Mouse (Mus musculus) heart, postnatal 0 days (tissue): ENCODE results near the gene Tarsl2. TPM values are rescaled to one million over a fixed set of nuclear protein-coding genes. Genes with fewer than 3 reads are reported as not detected.

ENCODE experiments used
- ATAC-seq: fragments of 200-750 bp; cut with Nextera tagmentation; 2 replicates; pipeline ENCODE4 v1.8.0; 2017; ENCODE audit warnings: low read depth, moderate number of reproducible peaks, moderate library complexity; ENCODE audit not compliant: insufficient read depth
- DNase-seq: peaks from one replicate; pipeline ENCODE4 v3.0.0-alpha.2; 2016; ENCODE audit warnings: low spot score
- H3K27ac ChIP-seq: fragments of 300-500 bp; sonication (generic); 2 replicates; pipeline ENCODE4 v1.5.1; 2014; ENCODE audit warnings: low read depth, mild to moderate bottlenecking
- H3K27me3 ChIP-seq: fragments of 300-500 bp; sonication (generic); 2 replicates; pipeline ENCODE4 v1.6.1; 2014; ENCODE audit warnings: low read length, mixed read lengths; ENCODE audit not compliant: control insufficient read depth, insufficient read depth
- H3K36me3 ChIP-seq: fragments of 300-500 bp; sonication (generic); replicated peaks from 2 replicates; pipeline ENCODE4 v1.6.1; 2014; ENCODE audit warnings: low read length, mixed read lengths; ENCODE audit not compliant: control insufficient read depth, insufficient read depth
- H3K4me1 ChIP-seq: fragments of 300-500 bp; sonication (generic); 2 replicates; pipeline ENCODE4 v1.6.1; 2014; ENCODE audit warnings: antibody characterized with exemption; ENCODE audit not compliant: control insufficient read depth, insufficient read depth
- H3K4me2 ChIP-seq: fragments of 300-500 bp; sonication (generic); 2 replicates; pipeline ENCODE4 v1.6.1; 2014; ENCODE audit warnings: low read depth, mild to moderate bottlenecking, low read length, moderate library complexity
- H3K4me3 ChIP-seq: fragments of 300-500 bp; sonication (generic); 2 replicates; pipeline ENCODE4 v1.5.1; 2014; ENCODE audit warnings: low read depth, low read length
- H3K9ac ChIP-seq: fragments of 300-500 bp; sonication (generic); replicated peaks from 2 replicates; pipeline ENCODE4 v1.6.1; 2014; ENCODE audit warnings: low read depth, low read length, mixed read lengths
- H3K9me3 ChIP-seq: fragments of 300-500 bp; sonication (generic); replicated peaks from 2 replicates; pipeline ENCODE4 v1.6.1; 2016; ENCODE audit warnings: low read length; ENCODE audit not compliant: control insufficient read depth
- CTCF ChIP-seq: IDR thresholded peaks from 2 replicates; pipeline ENCODE4 v1.5.1; 2016; ENCODE audit warnings: antibody characterized with exemption, control low read depth, low read depth
- EP300 ChIP-seq: IDR thresholded peaks from 2 replicates; pipeline ENCODE4 v1.6.1; 2016; ENCODE audit warnings: antibody characterized with exemption, low read depth
- whole genome bisulfite sequencing: fragments of 180-500 bp; shearing (Covaris S2); extraction: QIAGEN DNeasy Blood & Tissue Kit; methylation state at CpG from one replicate; pipeline ENCODE4 v1.1.7; 2014; 5-methylcytosine and 5-hydroxymethylcytosine counted together
- polyA plus RNA-seq: library from polyadenylated mRNA; unstranded; fragments of >200 nt; fragmentation: Nextera tagmentation; extraction: Ambion mirVana; gene quantifications from 2 replicates; pipeline ENCODE4 v1.2.1, GENCODE M21; 2015
- total RNA-seq: library from RNA; depleted of rRNA; stranded (reverse); fragments of >200 nt; gene quantifications from 2 replicates; pipeline ENCODE4 v1.2.3, GENCODE M21; 2014; ENCODE audit warnings: low replicate concordance

Tarsl2 gene
- total and polyA plus RNA-seq, 2 experiments from 2014 or later, result 15.8 to 17.6 TPM

GRCm38 (mm10) chr7:65691929-65692605 is 47.4 kb downstream of the Tarsl2 start:
- Histone ChIP-seq H3K9ac (no peak overlapping the region), H3K27me3 (no peaks in the 10 kb centered on the region), H3K4me1 (peaks cover 6% of the 10 kb centered on the region; the same call in 1 of the 2 replicates), H3K36me3 (peaks cover 29% of the 10 kb centered on the region), H3K4me2 (no peak overlapping the region), H3K27ac (no peak overlapping the region), H3K9me3 (no peaks in the 10 kb centered on the region), H3K4me3 (no peak overlapping the region)
- TF ChIP-seq CTCF (no peak), EP300 (no peak)
- DNase-seq, result no peak
- WGBS, result 80% methylated on average over 8 of the region's 8 CpGs
- no peak for ATAC-seq

GRCm38 (mm10) chr7:65692883-65693282 is 48.2 kb downstream of the Tarsl2 start:
- H3K9ac ChIP-seq, result peak overlapping the region; percentile 74
- peak; percentile 45 for ATAC-seq
- H3K4me2 ChIP-seq, result peak overlapping the region; percentile 70
- whole genome bisulfite sequencing, result 2% methylated on average over 10 of the region's 10 CpGs
- peaks cover 6% of the 10 kb centered on the region; the same call in 1 of the 2 replicates for H3K4me1 ChIP-seq
- peaks cover 34% of the 10 kb centered on the region for H3K36me3 ChIP-seq
- peak overlapping the region; percentile 64 for H3K27ac ChIP-seq
- H3K4me3 ChIP-seq, result peak overlapping the region; percentile 77
- TF ChIP-seq CTCF (no peak), EP300 (no peak)
- no peak for DNase-seq
- no peaks in the 10 kb centered on the region for H3K9me3 ChIP-seq
- no peaks in the 10 kb centered on the region for H3K27me3 ChIP-seq

GRCm38 (mm10) chr7:65693301-65693821 is 48.7 kb downstream of the Tarsl2 start:
- no peaks in the 10 kb centered on the region for H3K27me3 ChIP-seq

GRCm38 (mm10) chr7:65696450-65696849 is 51.8 kb downstream of the Tarsl2 start:
- peaks cover 6% of the 10 kb centered on the region; the same call in 1 of the 2 replicates for H3K4me1 ChIP-seq
- H3K36me3 ChIP-seq, result peaks cover 61% of the 10 kb centered on the region
- TF ChIP-seq CTCF (peak; percentile 41), EP300 (no peak)
- no peaks in the 10 kb centered on the region for H3K27me3 ChIP-seq
- no peak for ATAC-seq
- H3K27ac ChIP-seq, result no peak overlapping the region
- DNase-seq, result peak; percentile 19
- WGBS, result 45% methylated on average over 2 of the region's 2 CpGs
- no peak overlapping the region for H3K4me3 ChIP-seq
- H3K9me3 ChIP-seq, result no peaks in the 10 kb centered on the region
- H3K4me2 ChIP-seq, result no peak overlapping the region
- no peak overlapping the region for H3K9ac ChIP-seq

More at GRCm38 (mm10) chr7:65693301-65693821, 48.7 kb downstream of the Tarsl2 start:
- ATAC-seq (peak; percentile 94), DNase-seq (peak; percentile 84)
- H3K9me3 ChIP-seq, result no peaks in the 10 kb centered on the region
- TF ChIP-seq EP300, result no peak
- no peak for TF ChIP-seq CTCF
- peak overlapping the region; percentile 64 for H3K27ac ChIP-seq
- H3K36me3 ChIP-seq, result peaks cover 36% of the 10 kb centered on the region
- under 1% methylated on average over 51 of the region's 52 CpGs for WGBS
- H3K9ac ChIP-seq, result peak overlapping the region; percentile 74
- H3K4me2 ChIP-seq, result peak overlapping the region; percentile 70
- H3K4me3 ChIP-seq, result peak overlapping the region; percentile 77
- H3K4me1 ChIP-seq, result peaks cover 6% of the 10 kb centered on the region; the same call in 1 of the 2 replicates

GRCm38 (mm10) chr7:65702076-65702475 is 57.4 kb downstream of the Tarsl2 start:
- TF ChIP-seq CTCF (no peak), EP300 (no peak)
- no peaks in the 10 kb centered on the region for H3K4me1 ChIP-seq
- H3K27me3 ChIP-seq, result no peaks in the 10 kb centered on the region
- H3K36me3 ChIP-seq, result peaks cover 52% of the 10 kb centered on the region
- H3K4me3 ChIP-seq, result no peak overlapping the region
- DNase-seq (no peak), ATAC-seq (no peak)
- H3K4me2 ChIP-seq, result no peak overlapping the region
- H3K27ac ChIP-seq, result no peak overlapping the region
- WGBS, result 74% methylated on average over 7 of the region's 7 CpGs
- H3K9ac ChIP-seq, result no peak overlapping the region
- no peaks in the 10 kb centered on the region for H3K9me3 ChIP-seq
